Mouse (Mus musculus) ES-E14 (cell line): ENCODE results near the gene Icam1. TPM values are rescaled to one million over a fixed set of nuclear protein-coding genes. Genes with fewer than 3 reads are reported as not detected.
A peak's percentile ranks its signal among the peaks of the same experiment; 100 is the strongest.

Source experiments
- DNase-seq: peaks from one replicate; pipeline ENCODE4 v3.0.0-alpha.2; 2013; ENCODE audit warnings: low read depth, low spot score
- H3K27ac ChIP-seq: 2 replicates; pipeline ENCODE4 v1.5.1; 2012; ENCODE audit warnings: low read depth, mild to moderate bottlenecking, low read length, moderate library complexity, mixed read lengths; ENCODE audit not compliant: poor library complexity, insufficient read depth, severe bottlenecking
- H3K36me3 ChIP-seq: 2 replicates; pipeline ENCODE4 v1.6.1; 2012; ENCODE audit warnings: mild to moderate bottlenecking, low read length, moderate library complexity, mixed read lengths; ENCODE audit not compliant: control insufficient read depth, poor library complexity, insufficient read depth, severe bottlenecking
- H3K4me1 ChIP-seq, 2 experiments: fragments of 150-350 bp in 1 of 2; sonication (generic) in 1 of 2; 2 replicates each; pipeline ENCODE4 v1.6.1; 2012; ENCODE audit warnings: low read length in 2 of 2, mild to moderate bottlenecking in 1 of 2, mixed read lengths in 1 of 2; ENCODE audit not compliant: control insufficient read depth in 2 of 2, insufficient read depth in 2 of 2, poor library complexity in 1 of 2
- H3K4me3 ChIP-seq, 2 experiments: fragments of 150-350 bp in 1 of 2; sonication (generic) in 1 of 2; 2 replicates each; pipeline ENCODE4 v1.5.1; 2012; ENCODE audit warnings: low read length in 2 of 2, low read depth in 1 of 2, mild to moderate bottlenecking in 1 of 2, mixed read lengths in 1 of 2; ENCODE audit not compliant: insufficient read depth in 1 of 2, poor library complexity in 1 of 2, severe bottlenecking in 1 of 2
- H3K9ac ChIP-seq: 2 replicates; pipeline ENCODE4 v1.6.1; 2012; ENCODE audit warnings: low read depth, mild to moderate bottlenecking, low read length, mixed read lengths; ENCODE audit not compliant: poor library complexity, insufficient read depth, severe bottlenecking
- H3K9me3 ChIP-seq: fragments of 150-350 bp; sonication (generic); 2 replicates; pipeline ENCODE4 v1.6.1; 2012; ENCODE audit warnings: low read depth, mild to moderate bottlenecking, low read length; ENCODE audit not compliant: control insufficient read depth, insufficient read depth
- CHD2 ChIP-seq: IDR thresholded peaks from 2 replicates; pipeline ENCODE4 v1.6.1; 2014; ENCODE audit warnings: mild to moderate bottlenecking, low read depth, low read length, inconsistent platforms
- HCFC1 ChIP-seq: IDR thresholded peaks from 2 replicates; pipeline ENCODE4 v1.6.1; 2012; ENCODE audit warnings: low read length, inconsistent platforms, borderline replicate concordance; ENCODE audit not compliant: insufficient read depth
- MAFK ChIP-seq: IDR thresholded peaks from 2 replicates; pipeline ENCODE4 v1.6.1; 2014; ENCODE audit warnings: mild to moderate bottlenecking, low read depth, low read length, inconsistent platforms; ENCODE audit not compliant: insufficient read depth
- ZC3H11A ChIP-seq: IDR thresholded peaks from 2 replicates; pipeline ENCODE4 v1.6.1; 2012; ENCODE audit warnings: low read depth, mild to moderate bottlenecking, inconsistent platforms, low read length, borderline replicate concordance
- ZNF384 ChIP-seq: IDR thresholded peaks from 2 replicates; pipeline ENCODE4 v1.6.1; 2012; ENCODE audit warnings: low read depth, low read length, inconsistent platforms
- in situ Hi-C, 2 experiments: fragments of 600-800 bp; cut with MboI; formaldehyde crosslinking; loops; one replicate each; pipeline ENCODE4 v1.15.1; 2025; ENCODE audit warnings: low sequenced_read_pairs in 2 of 2, inconsistent platforms in 1 of 2; ENCODE audit not compliant: unreplicated experiment in 2 of 2
- total RNA-seq: library from RNA; depleted of rRNA; stranded (reverse); fragments of 300-350 nt; gene quantifications from 2 replicates; pipeline ENCODE4 v1.2.3, GENCODE M21; 2012

The Icam1 gene
- total RNA-seq, 1 experiment: 153 TPM

GRCm38 (mm10) chr9:21021363-21021762 lies 5.6 kb downstream of the Icam1 start:
- DNase-seq: no peak
- in situ Hi-C loops: no loop called here
- peaks cover 46% of the 10 kb centered on the region for H3K36me3 ChIP-seq

GRCm38 (mm10) chr9:21022288-21022687 lies 6.5 kb downstream of the Icam1 start:
- H3K36me3 ChIP-seq: peaks cover 53% of the 10 kb centered on the region
- H3K9ac ChIP-seq: no peak overlapping the region
- in situ Hi-C loops: no loop called here
- no peak for TF ChIP-seq MAFK
- TF ChIP-seq HCFC1: no peak
- no peak for TF ChIP-seq CHD2
- no peak for TF ChIP-seq ZC3H11A
- no peak for TF ChIP-seq ZNF384
- H3K4me1 ChIP-seq: peaks cover 2 to 24% of the 10 kb centered on the region in 2 experiments; a peak in 2 of 4 replicates
- H3K4me3 ChIP-seq: no peak overlapping the region
- H3K27ac ChIP-seq: no peak overlapping the region
- H3K9me3 ChIP-seq: no peaks in the 10 kb centered on the region
- no peak for DNase-seq

More at GRCm38 (mm10) chr9:21021363-21021762, 5.6 kb downstream of the Icam1 start:
- peaks cover 4 to 19% of the 10 kb centered on the region in 2 experiments; a peak in 3 of 4 replicates for H3K4me1 ChIP-seq
- no peak for TF ChIP-seq MAFK
- TF ChIP-seq ZC3H11A: no peak
- no peak for TF ChIP-seq ZNF384
- no peak for TF ChIP-seq HCFC1
- TF ChIP-seq CHD2: no peak
- H3K4me3 ChIP-seq: no peak overlapping the region
- H3K9me3 ChIP-seq: no peaks in the 10 kb centered on the region
- no peak overlapping the region for H3K27ac ChIP-seq
- no peak overlapping the region for H3K9ac ChIP-seq

GRCm38 (mm10) chr9:21022726-21023125 lies 6.9 kb downstream of the Icam1 start:
- H3K36me3 ChIP-seq: peaks cover 58% of the 10 kb centered on the region
- H3K4me1 ChIP-seq: peaks cover 3 to 25% of the 10 kb centered on the region in 2 experiments; a peak in 3 of 4 replicates
- no peak for TF ChIP-seq CHD2
- no peak for TF ChIP-seq MAFK
- no peak for TF ChIP-seq HCFC1
- TF ChIP-seq ZC3H11A: no peak
- no peak for TF ChIP-seq ZNF384
- no peak overlapping the region for H3K9ac ChIP-seq
- H3K27ac ChIP-seq: no peak overlapping the region
- in situ Hi-C loops: no loop called here
- no peak for DNase-seq
- no peak overlapping the region for H3K4me3 ChIP-seq
- no peaks in the 10 kb centered on the region for H3K9me3 ChIP-seq

- H3K36me3 ChIP-seq: peaks cover 48% of the 10 kb centered on the region
- no peak overlapping the region for H3K9ac ChIP-seq
- in situ Hi-C loops: no loop called here
- peak overlapping the region in 1 of 2 experiments; percentile 36; a peak in 1 of 4 replicates for H3K4me3 ChIP-seq
- TF ChIP-seq ZNF384: no peak
- no peak for TF ChIP-seq ZC3H11A
- TF ChIP-seq CHD2: no peak
- TF ChIP-seq MAFK: no peak
- no peak for TF ChIP-seq HCFC1
- peaks cover 9 to 39% of the 10 kb centered on the region in 2 experiments; a peak in 3 of 4 replicates for H3K4me1 ChIP-seq
- DNase-seq: no peak
- H3K9me3 ChIP-seq: no peaks in the 10 kb centered on the region
- H3K27ac ChIP-seq: no peak overlapping the region
Measured at GRCm38 (mm10) chr9:21025258-21025810, 9.5 kb downstream of the Icam1 start.

- H3K27ac ChIP-seq: no peak overlapping the region
- H3K4me1 ChIP-seq: peaks cover 9 to 39% of the 10 kb centered on the region in 2 experiments; a peak in 3 of 4 replicates
- H3K4me3 ChIP-seq: no peak overlapping the region
- H3K9me3 ChIP-seq: no peaks in the 10 kb centered on the region
- DNase-seq: no peak
- H3K9ac ChIP-seq: no peak overlapping the region
- in situ Hi-C loops: no loop called here
- TF ChIP-seq CHD2: no peak
- no peak for TF ChIP-seq ZNF384
- no peak for TF ChIP-seq MAFK
- TF ChIP-seq ZC3H11A: no peak
- no peak for TF ChIP-seq HCFC1
- peaks cover 36% of the 10 kb centered on the region for H3K36me3 ChIP-seq
Measured at GRCm38 (mm10) chr9:21026849-21027248, 11.1 kb downstream of the Icam1 start.
